Mouse (Mus musculus): ENCODE results near the gene Hyal3.

Gene Hyal3

GRCm38 (mm10) chr9:107580501-107581317 lies at the start of gene Hyal3:
Gene Hyal3 (plus strand): TSS chr9:107580818.
- DNase-seq: peak; percentile 86 to 94

- DNase-seq: peak; percentile 90 to 97
Observed at GRCm38 (mm10) chr9:107533791-107534407, 46.7 kb upstream of the Hyal3 start, which contains the start of gene Tmem115. Gene Tmem115 (plus strand): TSS chr9:107533945.

GRCm38 (mm10) chr9:107534408-107535202 lies 46.0 kb upstream of the Hyal3 start:
- DNase-seq: peak in 1 of 2 experiments; percentile 44

- no peak for DNase-seq
Observed at GRCm38 (mm10) chr9:107538231-107538630, 42.4 kb upstream of the Hyal3 start.

- no peak for DNase-seq
Observed at GRCm38 (mm10) chr9:107538711-107539110, 41.9 kb upstream of the Hyal3 start.

- DNase-seq: no peak
Observed at GRCm38 (mm10) chr9:107539940-107540339, 40.7 kb upstream of the Hyal3 start.

- DNase-seq: no peak
Observed at GRCm38 (mm10) chr9:107540420-107540819, 40.2 kb upstream of the Hyal3 start.

GRCm38 (mm10) chr9:107541005-107541404 lies 39.6 kb upstream of the Hyal3 start:
- no peak for DNase-seq

GRCm38 (mm10) chr9:107541474-107542351 lies 38.9 kb upstream of the Hyal3 start, which contains the start of the genes Cyb561d2 and Nprl2:
Gene Cyb561d2 (minus strand): TSS chr9:107542193.
Gene Nprl2 (plus strand): TSS chr9:107542226.
- DNase-seq: peak; percentile 93 to 94

- no peak for DNase-seq
Observed at GRCm38 (mm10) chr9:107542352-107542686, 38.3 kb upstream of the Hyal3 start.

GRCm38 (mm10) chr9:107542721-107543120 lies 37.9 kb upstream of the Hyal3 start:
- DNase-seq: no peak

- DNase-seq: no peak
Observed at GRCm38 (mm10) chr9:107543299-107543698, 37.3 kb upstream of the Hyal3 start.

- DNase-seq: no peak
Observed at GRCm38 (mm10) chr9:107544196-107544700, 36.4 kb upstream of the Hyal3 start.

GRCm38 (mm10) chr9:107544729-107545128 lies 35.9 kb upstream of the Hyal3 start:
- no peak for DNase-seq

GRCm38 (mm10) chr9:107545199-107545598 lies 35.4 kb upstream of the Hyal3 start:
- peak in 1 of 2 experiments; percentile 18 for DNase-seq

GRCm38 (mm10) chr9:107545602-107546001 lies 35.0 kb upstream of the Hyal3 start:
- peak; percentile 74 to 85 for DNase-seq

GRCm38 (mm10) chr9:107547026-107547425 lies 33.6 kb upstream of the Hyal3 start, which contains the start of gene Zmynd10:
Gene Zmynd10 (plus strand): TSS chr9:107547298.
- DNase-seq: peak in 1 of 2 experiments; percentile 44

GRCm38 (mm10) chr9:107547957-107548356 lies 32.7 kb upstream of the Hyal3 start:
- no peak for DNase-seq

- DNase-seq: no peak
Observed at GRCm38 (mm10) chr9:107548820-107549219, 31.8 kb upstream of the Hyal3 start.

GRCm38 (mm10) chr9:107549297-107550074 lies 31.1 kb upstream of the Hyal3 start:
- DNase-seq: no peak

- no peak for DNase-seq
Observed at GRCm38 (mm10) chr9:107550491-107551116, 30.0 kb upstream of the Hyal3 start.

Measured in cerebellum, adult 18-20 months (tissue).